Mouse (Mus musculus): ENCODE results near the gene Krt72. TPM values are rescaled to one million over a fixed set of nuclear protein-coding genes. Genes with fewer than 3 reads are reported as not detected.

The Krt72 gene
- polyA plus RNA-seq, 1 experiment from 2014 or later, result not detected

DNA sequence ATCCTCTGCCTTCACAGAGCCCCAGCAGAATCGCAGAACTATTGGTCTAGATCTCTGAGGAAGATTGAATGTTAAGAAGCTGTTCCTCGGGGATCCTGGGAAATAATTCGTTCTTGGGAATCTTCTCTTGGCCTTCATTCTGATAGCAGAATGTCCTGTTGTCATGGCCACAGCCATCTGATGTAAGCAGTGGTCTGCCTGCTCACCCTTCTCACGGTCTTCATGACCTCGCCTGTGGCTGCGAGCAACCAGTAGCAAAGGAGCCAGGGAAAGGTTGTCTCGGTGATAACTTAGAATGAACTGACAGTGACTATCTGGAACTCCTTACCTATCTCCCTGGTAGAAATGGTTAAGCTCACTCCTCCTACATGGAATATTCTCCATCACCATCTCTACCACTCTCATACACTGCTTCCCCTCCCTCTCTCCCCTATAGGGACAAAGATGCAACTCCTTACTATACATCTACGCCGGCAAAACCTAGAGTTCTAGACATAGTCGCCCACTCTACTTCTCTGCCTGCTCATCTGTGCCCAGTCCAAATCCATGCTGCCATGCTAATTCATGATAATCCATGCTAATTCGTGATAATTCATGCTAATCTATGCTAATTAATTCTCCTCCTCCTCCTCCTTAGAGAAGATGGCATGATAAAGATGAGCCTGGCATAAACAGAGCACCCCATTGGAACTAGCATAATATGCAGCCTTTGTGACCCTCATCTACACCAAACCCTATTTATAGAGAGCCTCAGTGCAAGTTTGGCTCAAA lies 17.0 kb upstream of the Krt72 start:
- Histone ChIP-seq H3K36me3 (ENCODE audit: control insufficient read depth, insufficient read depth, low read length) (no peaks in the 10 kb centered on the region), H3K4me2 (replicated peaks; ENCODE audit: low read depth) (no peak overlapping the region), H3K27ac (replicated peaks) (no peak overlapping the region), H3K4me1 (replicated peaks; ENCODE audit: control insufficient read depth, insufficient read depth) (no peaks in the 10 kb centered on the region), H3K9ac (ENCODE audit: low read length) (no peak overlapping the region), H3K4me3 (ENCODE audit: low read depth, low read length) (no peak overlapping the region), H3K27me3 (ENCODE audit: control insufficient read depth, insufficient read depth, low read length) (no peaks in the 10 kb centered on the region), H3K9me3 (ENCODE audit: control insufficient read depth, low read length) (no peaks in the 10 kb centered on the region)
- WGBS, result 81% methylated on average over 11 of the region's 11 CpGs
- DNase-seq (ENCODE audit: low spot score), result no peak
- TF ChIP-seq CTCF (IDR thresholded peaks at IDR 0.05; ENCODE audit: low read depth) (no peak), EP300 (optimal IDR thresholded peaks at IDR 0.05) (no peak)
- ATAC-seq (ENCODE audit: low FRiP score, low TSS enrichment), result no peak

DNA sequence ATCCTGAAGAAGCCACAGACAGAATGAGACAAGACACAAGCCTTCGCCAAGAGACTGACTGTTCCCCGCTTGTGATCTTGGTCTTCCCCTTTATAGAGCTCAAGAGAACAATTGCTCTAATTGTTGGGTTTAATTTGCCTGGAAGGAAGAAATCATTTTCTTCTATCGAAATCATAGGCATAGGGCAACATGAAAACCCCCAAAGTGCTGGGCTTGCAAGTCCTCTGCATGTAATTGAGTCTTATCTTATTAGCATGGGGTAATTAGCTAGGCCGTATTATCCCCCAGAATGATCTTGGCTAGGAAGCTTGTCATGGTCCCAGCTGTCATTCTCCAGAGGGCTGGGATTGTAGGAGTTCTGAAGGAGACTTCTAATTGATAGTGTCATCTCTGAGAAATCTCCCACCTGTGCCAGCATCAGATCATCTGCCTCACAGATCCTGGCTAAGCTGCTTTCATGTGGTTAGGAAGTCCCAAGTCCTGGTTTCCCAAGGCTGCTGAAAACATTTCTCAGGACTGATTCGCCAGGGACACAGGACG lies 16.1 kb upstream of the Krt72 start, which contains the start of gene Krt73:
TSS of gene Krt73 (minus strand) at position 51 of the 540 bp plus-strand sequence.
- Histone ChIP-seq H3K4me2 (replicated peaks; ENCODE audit: low read depth) (no peak within 1 kb of the TSS), H3K9ac (ENCODE audit: low read length) (no peak within 1 kb of the TSS), H3K4me1 (replicated peaks; ENCODE audit: control insufficient read depth, insufficient read depth) (no peaks in the 10 kb centered on the region), H3K4me3 (ENCODE audit: low read depth, low read length) (no peak within 1 kb of the TSS), H3K27ac (replicated peaks) (no peak within 1 kb of the TSS), H3K27me3 (ENCODE audit: control insufficient read depth, insufficient read depth, low read length) (no peaks in the 10 kb centered on the region), H3K9me3 (ENCODE audit: control insufficient read depth, low read length) (no peaks in the 10 kb centered on the region), H3K36me3 (ENCODE audit: control insufficient read depth, insufficient read depth, low read length) (no peaks in the 10 kb centered on the region)
- DNase-seq (ENCODE audit: low spot score), result no peak
- no peak for ATAC-seq (ENCODE audit: low FRiP score, low TSS enrichment)
- TF ChIP-seq EP300 (optimal IDR thresholded peaks at IDR 0.05) (no peak), CTCF (IDR thresholded peaks at IDR 0.05; ENCODE audit: low read depth) (no peak)
- WGBS, result 84% methylated on average over 6 of the region's 6 CpGs

DNA sequence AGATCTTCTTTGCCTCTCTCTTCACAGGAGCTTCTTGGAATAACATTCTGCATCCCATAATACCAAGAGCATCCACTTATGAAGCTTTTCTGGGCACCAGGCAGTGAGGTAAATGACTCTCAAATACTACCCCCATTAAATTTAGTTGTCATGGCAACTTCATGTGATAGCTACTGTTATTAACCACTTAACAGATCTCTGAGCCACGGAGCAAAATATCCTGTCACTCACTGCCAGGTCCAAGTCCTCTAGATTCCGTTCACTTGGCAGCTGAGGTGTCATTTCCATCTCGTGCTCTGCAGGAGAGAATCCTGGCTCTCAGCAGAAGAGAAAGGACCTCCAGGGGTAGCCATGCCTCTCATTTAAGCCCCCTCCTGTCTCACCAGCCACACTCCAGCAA lies 4.6 kb upstream of the Krt72 start:
- no peak for ATAC-seq (ENCODE audit: low FRiP score, low TSS enrichment)
- WGBS, result 10% methylated on average over 3 of the region's 3 CpGs
- DNase-seq (ENCODE audit: low spot score), result no peak

DNA sequence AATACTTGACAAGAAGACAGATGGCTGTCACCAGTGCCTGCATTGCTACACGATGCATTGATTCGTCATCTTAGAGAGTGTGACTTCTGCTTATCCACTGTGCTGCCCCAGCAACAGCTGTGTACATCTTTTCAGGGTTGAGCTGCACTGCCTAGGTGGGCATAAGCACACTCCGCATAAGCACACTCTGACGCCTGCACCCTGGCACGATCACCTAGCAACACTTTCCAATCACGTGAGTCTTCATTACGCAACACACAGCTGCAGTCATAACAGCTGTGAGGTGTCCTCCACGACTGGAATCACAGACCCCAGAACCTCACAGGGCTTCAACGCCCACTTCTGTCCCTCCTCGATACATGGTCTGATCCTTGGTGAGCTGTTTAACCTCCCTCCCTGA lies 12.8 kb downstream of the Krt72 start:
- Histone ChIP-seq H3K4me2 (replicated peaks; ENCODE audit: low read depth) (no peak overlapping the region), H3K27me3 (ENCODE audit: control insufficient read depth, insufficient read depth, low read length) (no peaks in the 10 kb centered on the region), H3K27ac (replicated peaks) (no peak overlapping the region), H3K9me3 (ENCODE audit: control insufficient read depth, low read length) (no peaks in the 10 kb centered on the region), H3K36me3 (ENCODE audit: control insufficient read depth, insufficient read depth, low read length) (no peaks in the 10 kb centered on the region), H3K4me1 (replicated peaks; ENCODE audit: control insufficient read depth, insufficient read depth) (no peaks in the 10 kb centered on the region), H3K9ac (ENCODE audit: low read length) (0 out of 2 replicates have a peak overlapping the region, but pooled peaks have one; percentile 27), H3K4me3 (ENCODE audit: low read depth, low read length) (no peak overlapping the region)
- ATAC-seq (ENCODE audit: low FRiP score, low TSS enrichment), result no peak
- 54% methylated on average over 10 of the region's 10 CpGs for WGBS
- no peak for DNase-seq (ENCODE audit: low spot score)
- no peak for TF ChIP-seq EP300 (optimal IDR thresholded peaks at IDR 0.05)

More for the DNA sequence above, 4.6 kb upstream of the Krt72 start:
- Histone ChIP-seq H3K27me3 (ENCODE audit: control insufficient read depth, insufficient read depth, low read length) (no peaks in the 10 kb centered on the region), H3K9ac (ENCODE audit: low read length) (no peak overlapping the region), H3K27ac (replicated peaks) (no peak overlapping the region), H3K4me3 (ENCODE audit: low read depth, low read length) (no peak overlapping the region), H3K4me1 (replicated peaks; ENCODE audit: control insufficient read depth, insufficient read depth) (no peaks in the 10 kb centered on the region), H3K4me2 (replicated peaks; ENCODE audit: low read depth) (no peak overlapping the region), H3K9me3 (ENCODE audit: control insufficient read depth, low read length) (no peaks in the 10 kb centered on the region), H3K36me3 (ENCODE audit: control insufficient read depth, insufficient read depth, low read length) (no peaks in the 10 kb centered on the region)
- TF ChIP-seq EP300 (optimal IDR thresholded peaks at IDR 0.05) (no peak), CTCF (IDR thresholded peaks at IDR 0.05; ENCODE audit: low read depth) (no peak)

DNA sequence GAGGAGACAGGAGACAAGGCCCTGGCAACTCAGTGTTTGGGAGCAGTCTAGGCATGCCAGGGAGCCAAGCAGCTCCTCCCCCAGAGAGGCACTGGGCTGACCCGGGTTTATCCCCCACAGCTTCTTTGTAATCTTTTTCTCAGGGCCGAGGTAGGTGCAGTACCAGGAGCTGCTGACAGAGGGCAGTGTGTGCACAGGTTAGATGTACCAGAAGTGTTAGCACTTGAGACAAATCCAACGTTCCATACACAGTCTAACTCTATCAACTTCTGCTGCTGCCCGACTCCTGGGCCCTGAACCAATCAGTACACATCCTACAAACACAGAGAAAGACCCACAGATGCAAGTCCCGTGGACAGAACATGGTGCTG lies 13.6 kb downstream of the Krt72 start:
- no peak overlapping the region for H3K9ac ChIP-seq (ENCODE audit: low read length)
- WGBS, result 2% methylated on average over 5 of the region's 5 CpGs
- DNase-seq (ENCODE audit: low spot score) (peak; percentile 88), ATAC-seq (ENCODE audit: low FRiP score, low TSS enrichment) (peak; percentile 72)
- no peaks in the 10 kb centered on the region for H3K4me1 ChIP-seq (replicated peaks; ENCODE audit: control insufficient read depth, insufficient read depth)
- TF ChIP-seq EP300 (optimal IDR thresholded peaks at IDR 0.05), result no peak
- peak; percentile 94 for TF ChIP-seq CTCF (IDR thresholded peaks at IDR 0.05; ENCODE audit: low read depth)
- H3K27ac ChIP-seq (replicated peaks), result peak overlapping the region; percentile 35; the same call in 1 of the 2 replicates
- H3K36me3 ChIP-seq (ENCODE audit: control insufficient read depth, insufficient read depth, low read length), result no peaks in the 10 kb centered on the region
- no peak overlapping the region for H3K4me3 ChIP-seq (ENCODE audit: low read depth, low read length)
- H3K9me3 ChIP-seq (ENCODE audit: control insufficient read depth, low read length), result no peaks in the 10 kb centered on the region
- H3K27me3 ChIP-seq (ENCODE audit: control insufficient read depth, insufficient read depth, low read length), result no peaks in the 10 kb centered on the region
- H3K4me2 ChIP-seq (replicated peaks; ENCODE audit: low read depth), result no peak overlapping the region

DNA sequence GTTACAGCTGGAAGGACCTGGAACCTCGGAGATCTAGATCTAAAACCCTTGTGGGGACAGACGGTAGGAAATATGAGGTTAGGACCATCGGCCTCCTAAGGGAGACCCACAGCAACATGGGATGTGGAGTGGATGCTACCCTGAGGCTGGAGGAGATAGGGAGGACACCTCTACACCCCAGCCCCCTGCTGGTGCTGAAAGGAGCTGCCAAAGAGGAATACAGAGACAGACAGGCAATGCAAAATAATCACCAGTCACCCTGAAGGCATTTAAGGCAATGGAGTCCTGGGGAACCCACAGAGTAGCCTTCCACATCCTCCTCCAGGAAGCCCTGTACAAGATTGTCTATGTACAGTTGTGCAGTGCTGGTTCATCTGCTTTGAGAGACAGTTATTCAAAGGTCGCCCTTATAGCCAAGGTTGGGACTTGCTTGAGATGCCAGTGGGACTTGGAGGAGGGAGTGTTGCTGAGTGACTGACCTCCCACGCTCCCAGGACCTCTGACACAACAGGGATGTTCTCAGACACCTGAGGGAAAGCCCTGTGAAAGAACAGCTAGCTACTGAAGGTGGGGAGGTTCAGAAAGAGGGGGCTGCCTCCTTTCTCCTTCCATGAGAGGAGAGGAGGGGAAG lies 14.1 kb downstream of the Krt72 start:
- DNase-seq (ENCODE audit: low spot score), result peak; percentile 30
- no peaks in the 10 kb centered on the region for H3K27me3 ChIP-seq (ENCODE audit: control insufficient read depth, insufficient read depth, low read length)
- no peaks in the 10 kb centered on the region for H3K36me3 ChIP-seq (ENCODE audit: control insufficient read depth, insufficient read depth, low read length)
- 58% methylated on average over 5 of the region's 5 CpGs for WGBS
- no peaks in the 10 kb centered on the region for H3K4me1 ChIP-seq (replicated peaks; ENCODE audit: control insufficient read depth, insufficient read depth)
- H3K9me3 ChIP-seq (ENCODE audit: control insufficient read depth, low read length), result no peaks in the 10 kb centered on the region
- H3K4me2 ChIP-seq (replicated peaks; ENCODE audit: low read depth), result no peak overlapping the region
- ATAC-seq (ENCODE audit: low FRiP score, low TSS enrichment), result peak; percentile 36; the same call in 1 of the 2 replicates
- H3K27ac ChIP-seq (replicated peaks), result peak overlapping the region; percentile 35; the same call in 1 of the 2 replicates
- H3K4me3 ChIP-seq (ENCODE audit: low read depth, low read length), result no peak overlapping the region
- H3K9ac ChIP-seq (ENCODE audit: low read length), result no peak overlapping the region
- TF ChIP-seq EP300 (optimal IDR thresholded peaks at IDR 0.05), result no peak
- peak; percentile 72 for TF ChIP-seq CTCF (IDR thresholded peaks at IDR 0.05; ENCODE audit: low read depth)

All from stomach, postnatal 0 days (tissue).